Mouse (Mus musculus): ENCODE measurements around the gene Olfr524. TPM values are rescaled to one million over a fixed set of nuclear protein-coding genes. Genes with fewer than 3 reads are reported as not detected.

Gene Olfr524
- total RNA-seq (2014; rRNA removed) (not detected in 2 replicates), polyA plus RNA-seq (2012; rRNA removed) (not detected in 2 replicates)

GRCm38 (mm10) chr7:140205864-140206263, at the start of gene Olfr524:
TSS of gene Olfr524 (minus strand) at chr7:140205964.
- TF ChIP-seq POLR2A (IDR thresholded peaks at IDR 0.05; ENCODE audit: extremely low read depth, insufficient read depth, low read length) (no peak), CTCF (IDR thresholded peaks at IDR 0.05; ENCODE audit: low read depth, low read length) (no peak)
- H3K4me1 ChIP-seq (ENCODE audit: control insufficient read depth, insufficient read depth, low read length) = no peaks in the 10 kb centered on the region

DNA sequence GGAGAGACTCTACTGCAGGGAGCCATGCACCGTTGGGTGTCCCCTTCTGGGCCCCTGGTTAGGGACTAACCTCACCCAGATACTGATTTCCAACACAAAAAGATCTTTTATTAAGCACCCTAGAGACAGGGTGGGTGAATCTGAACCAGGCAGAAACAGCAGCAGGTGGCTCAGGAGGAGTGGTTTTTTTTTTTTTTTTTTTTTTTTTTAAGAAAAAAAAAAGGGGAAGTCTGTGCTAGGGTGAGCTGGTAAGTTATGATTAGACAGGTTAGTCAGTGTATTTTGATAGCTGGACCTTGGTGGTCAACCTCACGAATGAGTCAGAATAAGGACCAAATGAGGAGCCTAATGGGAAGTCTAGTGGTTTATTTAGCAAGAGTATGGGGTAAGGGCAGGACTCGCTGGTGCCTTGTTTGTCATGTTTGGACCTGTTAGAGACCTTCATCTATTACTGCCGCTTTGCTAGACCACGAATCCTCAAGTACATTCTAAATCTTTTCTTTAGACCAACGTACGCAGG, 48.1 kb upstream of the Olfr524 start:
- H3K27ac ChIP-seq (replicated peaks; ENCODE audit: insufficient read depth, low read depth, low read length) = no peak overlapping the region
- no peak for DNase-seq (ENCODE audit: extremely low read depth, low read depth, low spot score)
- H3K36me3 ChIP-seq (ENCODE audit: control insufficient read depth, insufficient read depth, low read length) = no peaks in the 10 kb centered on the region
- H3K9ac ChIP-seq (ENCODE audit: low read depth, low read length) = no peak overlapping the region
- TF ChIP-seq POLR2A (IDR thresholded peaks at IDR 0.05; ENCODE audit: extremely low read depth, insufficient read depth, low read length) = no peak
- no peak for TF ChIP-seq CTCF (IDR thresholded peaks at IDR 0.05; ENCODE audit: low read depth, low read length)
- WGBS = 80% methylated on average over 7 of the region's 7 CpGs
- H3K79me2 ChIP-seq (ENCODE audit: control insufficient read depth, insufficient read depth, low read length) = no peaks in the 10 kb centered on the region
- no peaks in the 10 kb centered on the region for H3K4me1 ChIP-seq (ENCODE audit: control insufficient read depth, insufficient read depth, low read length)
- no peak overlapping the region for H3K4me3 ChIP-seq (ENCODE audit: insufficient read depth, low read depth, low read length)
- no peaks in the 10 kb centered on the region for H3K27me3 ChIP-seq (ENCODE audit: control insufficient read depth, insufficient read depth, low read length)

More at GRCm38 (mm10) chr7:140205864-140206263, at the start of gene Olfr524:
- H3K36me3 ChIP-seq (ENCODE audit: control insufficient read depth, insufficient read depth, low read length) = no peaks in the 10 kb centered on the region
- H3K79me2 ChIP-seq (ENCODE audit: control insufficient read depth, insufficient read depth, low read length) = no peaks in the 10 kb centered on the region
- no peak within 1 kb of the TSS for H3K27ac ChIP-seq (replicated peaks; ENCODE audit: insufficient read depth, low read depth, low read length)
- H3K4me3 ChIP-seq (ENCODE audit: insufficient read depth, low read depth, low read length) = no peak within 1 kb of the TSS
- no peaks in the 10 kb centered on the region for H3K27me3 ChIP-seq (ENCODE audit: control insufficient read depth, insufficient read depth, low read length)
- H3K9ac ChIP-seq (ENCODE audit: low read depth, low read length) = no peak within 1 kb of the TSS
- no peak for DNase-seq (ENCODE audit: extremely low read depth, low read depth, low spot score)

DNA sequence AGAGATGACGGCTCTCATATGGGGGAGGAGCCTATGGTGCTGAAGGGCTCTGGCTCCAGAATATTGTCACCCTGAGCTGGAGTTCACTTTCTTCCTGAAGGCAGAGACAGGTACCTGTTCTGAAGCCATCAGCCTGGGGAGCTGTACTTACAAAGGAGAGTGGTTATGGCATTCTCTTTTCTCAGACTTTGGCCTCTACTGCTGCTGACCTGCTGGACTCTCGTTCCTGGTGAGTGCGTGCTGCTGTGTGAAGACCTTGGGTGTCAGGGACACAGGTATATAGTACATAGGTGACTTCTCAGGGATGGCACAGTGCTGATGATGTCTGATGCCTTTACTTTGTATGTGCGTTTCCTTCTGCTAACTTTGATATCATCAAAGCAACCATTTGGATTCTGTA, 41.5 kb upstream of the Olfr524 start, which contains the start of gene 5830411N06Rik:
Gene 5830411N06Rik (plus strand): TSS at position 69 of the 400 bp plus-strand sequence.
- Histone ChIP-seq H3K36me3 (ENCODE audit: control insufficient read depth, insufficient read depth, low read length) (no peaks in the 10 kb centered on the region), H3K4me3 (ENCODE audit: insufficient read depth, low read depth, low read length) (no peak within 1 kb of the TSS), H3K27me3 (ENCODE audit: control insufficient read depth, insufficient read depth, low read length) (no peaks in the 10 kb centered on the region), H3K79me2 (ENCODE audit: control insufficient read depth, insufficient read depth, low read length) (no peaks in the 10 kb centered on the region), H3K4me1 (ENCODE audit: control insufficient read depth, insufficient read depth, low read length) (no peaks in the 10 kb centered on the region), H3K9ac (ENCODE audit: low read depth, low read length) (no peak within 1 kb of the TSS), H3K27ac (replicated peaks; ENCODE audit: insufficient read depth, low read depth, low read length) (no peak within 1 kb of the TSS)
- no peak for DNase-seq (ENCODE audit: extremely low read depth, low read depth, low spot score)
- WGBS = 78% methylated on average over 4 of the region's 4 CpGs
- no peak for TF ChIP-seq CTCF (IDR thresholded peaks at IDR 0.05; ENCODE audit: low read depth, low read length)
- no peak for TF ChIP-seq POLR2A (IDR thresholded peaks at IDR 0.05; ENCODE audit: extremely low read depth, insufficient read depth, low read length)

DNA sequence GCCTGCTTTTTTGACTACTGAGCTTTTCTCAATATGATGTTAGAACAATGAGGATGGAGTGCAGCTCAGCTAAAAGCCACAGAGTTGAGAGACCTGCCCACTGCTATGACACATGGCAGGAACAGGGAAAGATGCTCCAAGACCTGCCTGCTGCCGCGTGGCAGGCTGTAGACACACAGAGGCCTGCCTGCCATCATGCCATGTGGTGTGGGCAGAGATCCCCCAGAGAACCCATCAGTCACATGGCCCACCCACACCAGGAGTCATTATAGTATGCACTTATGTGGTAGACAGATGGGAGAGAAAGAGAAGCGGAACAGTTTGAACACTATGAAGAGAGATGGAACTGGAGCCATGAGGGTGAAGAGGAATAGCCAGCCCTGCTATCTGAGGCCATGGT, 27.9 kb upstream of the Olfr524 start:
- no peak for DNase-seq (ENCODE audit: extremely low read depth, low read depth, low spot score)
- 90% methylated on average over 3 of the region's 3 CpGs for WGBS
- H3K27ac ChIP-seq (replicated peaks; ENCODE audit: insufficient read depth, low read depth, low read length) = no peak overlapping the region

DNA sequence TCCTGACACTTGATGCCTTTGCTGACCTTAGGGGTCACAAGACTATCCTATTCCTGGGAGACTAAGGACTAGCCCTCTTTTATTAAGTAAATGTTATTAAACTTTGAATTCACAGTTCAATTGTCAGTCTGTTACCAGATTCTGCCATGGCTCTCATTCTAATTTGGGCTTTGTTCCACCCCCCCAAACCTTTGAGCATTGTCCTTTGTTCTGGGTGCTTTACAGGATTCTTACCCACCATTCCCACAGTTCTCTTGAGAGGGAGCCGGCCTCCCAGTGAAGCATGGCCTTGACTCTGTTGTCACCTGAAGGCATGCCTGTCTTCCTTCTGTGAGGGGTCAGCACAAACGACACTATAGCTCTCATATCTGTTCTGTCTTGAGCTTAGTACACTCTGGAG, 25.3 kb upstream of the Olfr524 start:
- no peak for TF ChIP-seq POLR2A (IDR thresholded peaks at IDR 0.05; ENCODE audit: extremely low read depth, insufficient read depth, low read length)
- TF ChIP-seq CTCF (IDR thresholded peaks at IDR 0.05; ENCODE audit: low read depth, low read length) = no peak
- Histone ChIP-seq H3K9ac (ENCODE audit: low read depth, low read length) (no peak overlapping the region), H3K27me3 (ENCODE audit: control insufficient read depth, insufficient read depth, low read length) (no peaks in the 10 kb centered on the region), H3K4me3 (ENCODE audit: insufficient read depth, low read depth, low read length) (no peak overlapping the region), H3K4me1 (ENCODE audit: control insufficient read depth, insufficient read depth, low read length) (no peaks in the 10 kb centered on the region), H3K79me2 (ENCODE audit: control insufficient read depth, insufficient read depth, low read length) (no peaks in the 10 kb centered on the region), H3K27ac (replicated peaks; ENCODE audit: insufficient read depth, low read depth, low read length) (no peak overlapping the region), H3K36me3 (ENCODE audit: control insufficient read depth, insufficient read depth, low read length) (no peaks in the 10 kb centered on the region)
- WGBS = 72% methylated on average over 2 of the region's 2 CpGs
- no peak for DNase-seq (ENCODE audit: extremely low read depth, low read depth, low spot score)

More for the DNA sequence above, 27.9 kb upstream of the Olfr524 start:
- TF ChIP-seq CTCF (IDR thresholded peaks at IDR 0.05; ENCODE audit: low read depth, low read length) (no peak), POLR2A (IDR thresholded peaks at IDR 0.05; ENCODE audit: extremely low read depth, insufficient read depth, low read length) (no peak)
- H3K27me3 ChIP-seq (ENCODE audit: control insufficient read depth, insufficient read depth, low read length) = no peaks in the 10 kb centered on the region
- no peaks in the 10 kb centered on the region for H3K79me2 ChIP-seq (ENCODE audit: control insufficient read depth, insufficient read depth, low read length)
- no peaks in the 10 kb centered on the region for H3K4me1 ChIP-seq (ENCODE audit: control insufficient read depth, insufficient read depth, low read length)
- no peak overlapping the region for H3K9ac ChIP-seq (ENCODE audit: low read depth, low read length)
- H3K36me3 ChIP-seq (ENCODE audit: control insufficient read depth, insufficient read depth, low read length) = no peaks in the 10 kb centered on the region
- H3K4me3 ChIP-seq (ENCODE audit: insufficient read depth, low read depth, low read length) = no peak overlapping the region

DNA sequence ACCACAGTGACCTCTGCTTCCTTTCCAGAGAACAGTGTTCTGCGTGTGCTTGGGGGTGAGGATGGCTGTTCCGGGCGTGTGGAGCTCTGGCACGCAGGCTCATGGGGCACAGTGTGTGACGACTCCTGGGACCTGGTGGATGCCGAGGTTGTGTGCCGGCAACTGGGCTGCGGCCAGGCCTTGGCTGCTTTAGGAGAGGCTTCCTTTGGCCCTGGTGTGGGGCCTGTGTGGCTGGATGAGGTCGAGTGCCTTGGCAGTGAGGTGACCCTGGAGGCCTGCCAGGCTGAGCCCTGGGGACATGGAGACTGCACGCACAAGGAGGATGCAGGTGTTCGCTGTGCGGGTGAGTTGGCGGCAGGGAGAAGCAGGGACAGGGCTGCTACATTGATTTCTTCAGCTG, 22.7 kb upstream of the Olfr524 start:
- H3K4me1 ChIP-seq (ENCODE audit: control insufficient read depth, insufficient read depth, low read length) = no peaks in the 10 kb centered on the region
- no peak overlapping the region for H3K27ac ChIP-seq (replicated peaks; ENCODE audit: insufficient read depth, low read depth, low read length)
- WGBS = 83% methylated on average over 13 of the region's 13 CpGs
- peaks cover 4% of the 10 kb centered on the region; the same call in 1 of the 2 replicates for H3K27me3 ChIP-seq (ENCODE audit: control insufficient read depth, insufficient read depth, low read length)
- no peaks in the 10 kb centered on the region for H3K36me3 ChIP-seq (ENCODE audit: control insufficient read depth, insufficient read depth, low read length)
- TF ChIP-seq POLR2A (IDR thresholded peaks at IDR 0.05; ENCODE audit: extremely low read depth, insufficient read depth, low read length) = no peak
- no peak for TF ChIP-seq CTCF (IDR thresholded peaks at IDR 0.05; ENCODE audit: low read depth, low read length)
- H3K9ac ChIP-seq (ENCODE audit: low read depth, low read length) = no peak overlapping the region
- no peak overlapping the region for H3K4me3 ChIP-seq (ENCODE audit: insufficient read depth, low read depth, low read length)
- no peaks in the 10 kb centered on the region for H3K79me2 ChIP-seq (ENCODE audit: control insufficient read depth, insufficient read depth, low read length)
- DNase-seq (ENCODE audit: extremely low read depth, low read depth, low spot score) = no peak

Data from liver, adult 2 months (tissue).